Mouse (Mus musculus) stomach, postnatal 0 days (tissue): ENCODE measurements around the gene Cfh.

Experiments used
- CTCF ChIP-seq: IDR thresholded peaks from 2 replicates; pipeline ENCODE4 v1.5.1; 2016; ENCODE audit warnings: antibody characterized with exemption, low read depth, mild to moderate bottlenecking, moderate library complexity
- EP300 ChIP-seq: optimal IDR thresholded peaks from 2 replicates; pipeline ENCODE3; 2016; ENCODE audit warnings: antibody characterized with exemption

DNA sequence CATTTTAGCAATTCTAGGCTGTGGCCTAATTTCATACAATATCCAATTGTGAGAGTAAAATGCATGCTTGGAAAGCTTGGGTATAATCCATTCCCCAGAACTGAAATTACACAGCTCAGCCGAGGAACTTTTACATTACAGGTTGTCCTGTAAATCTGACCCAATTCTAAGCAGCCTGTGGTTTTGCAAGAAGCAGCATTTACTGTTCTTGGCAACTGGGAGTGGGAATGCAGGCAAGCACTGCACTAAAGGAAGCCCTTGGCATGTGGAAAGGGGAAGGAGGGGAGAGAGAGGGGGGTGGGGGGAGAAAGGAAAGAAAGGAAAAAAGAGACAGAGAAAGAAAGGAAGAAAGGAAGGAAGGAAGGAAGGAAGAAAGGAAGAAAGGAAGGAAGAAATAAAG lies 3.4 kb downstream of the Cfh start:
- TF ChIP-seq CTCF (no peak), EP300 (no peak)
